Mouse (Mus musculus): ENCODE results near the gene Rnase10. TPM values are rescaled to one million over a fixed set of nuclear protein-coding genes. Genes with fewer than 3 reads are reported as not detected.
"Not testable (repeated sequence)": the region's sequence is repeated elsewhere in the genome, so short reads cannot be mapped to it uniquely, and the experiment has no call there.

Rnase10 gene
- not detected in 2 replicates for polyA plus RNA-seq (2015; fragmentation: Nextera tagmentation; extraction: Ambion mirVana)

GRCm38 (mm10) chr14:51007152-51007801 is at the start of gene Rnase10:
Gene Rnase10, plus strand, starts transcription at chr14:51007751.
- H3K36me3 ChIP-seq = no peaks in the 10 kb centered on the region
- no peaks in the 10 kb centered on the region for H3K9me3 ChIP-seq
- ATAC-seq (replicated peaks) = no peak
- H3K27me3 ChIP-seq = no peaks in the 10 kb centered on the region
- no peak within 1 kb of the TSS for H3K27ac ChIP-seq (replicated peaks)
- no peak within 1 kb of the TSS for H3K4me3 ChIP-seq
- no peaks in the 10 kb centered on the region for H3K4me1 ChIP-seq
- 87% methylated on average over 8 of the region's 8 CpGs for WGBS
- no peak within 1 kb of the TSS for H3K9ac ChIP-seq (replicated peaks)
- H3K4me2 ChIP-seq (replicated peaks) = no peak within 1 kb of the TSS

- not testable (repeated sequence) for ATAC-seq (replicated peaks)
- WGBS = 92% methylated on average over 5 of the region's 5 CpGs
These were observed 49.1 kb upstream of the Rnase10 start for GRCm38 (mm10) chr14:50958289-50958995.

GRCm38 (mm10) chr14:50968216-50968980 is 39.2 kb upstream of the Rnase10 start:
- Histone ChIP-seq H3K4me3 (no peak overlapping the region), H3K9me3 (no peaks in the 10 kb centered on the region), H3K4me2 (replicated peaks) (no peak overlapping the region), H3K27ac (replicated peaks) (no peak overlapping the region), H3K4me1 (peaks cover 10% of the 10 kb centered on the region), H3K27me3 (no peaks in the 10 kb centered on the region), H3K36me3 (no peaks in the 10 kb centered on the region), H3K9ac (replicated peaks) (no peak overlapping the region)
- ATAC-seq (replicated peaks) = no peak
- 78% methylated on average over 5 of the region's 5 CpGs for WGBS

More at GRCm38 (mm10) chr14:50958289-50958995, 49.1 kb upstream of the Rnase10 start:
- H3K27ac ChIP-seq (replicated peaks); H3K36me3 ChIP-seq; H3K27me3 ChIP-seq; H3K4me2 ChIP-seq (replicated peaks); H3K9ac ChIP-seq (replicated peaks); H3K9me3 ChIP-seq; H3K4me3 ChIP-seq; H3K4me1 ChIP-seq: not testable (repeated sequence)

- 0 out of 2 replicates have a peak, but pooled peaks have one; percentile 53 for ATAC-seq (replicated peaks)
- WGBS = 7% methylated on average over 1 of the region's 1 CpGs
- H3K4me3 ChIP-seq = no peak overlapping the region
- no peak overlapping the region for H3K4me2 ChIP-seq (replicated peaks)
- no peaks in the 10 kb centered on the region for H3K27me3 ChIP-seq
- H3K9me3 ChIP-seq = no peaks in the 10 kb centered on the region
- no peaks in the 10 kb centered on the region for H3K36me3 ChIP-seq
- H3K27ac ChIP-seq (replicated peaks) = 0 out of 2 replicates have a peak overlapping the region, but pooled peaks have one; percentile 40
- peaks cover 10% of the 10 kb centered on the region for H3K4me1 ChIP-seq
- H3K9ac ChIP-seq (replicated peaks) = no peak overlapping the region
These were observed 38.5 kb upstream of the Rnase10 start for GRCm38 (mm10) chr14:50969041-50969440.

- Histone ChIP-seq H3K27me3 (no peaks in the 10 kb centered on the region), H3K36me3 (no peaks in the 10 kb centered on the region), H3K27ac (replicated peaks) (peak overlapping the region; percentile 63; the same call in 1 of the 2 replicates), H3K9ac (replicated peaks) (0 out of 2 replicates have a peak overlapping the region, but pooled peaks have one; percentile 3), H3K4me3 (no peak overlapping the region), H3K4me1 (peaks cover 10% of the 10 kb centered on the region), H3K9me3 (no peaks in the 10 kb centered on the region), H3K4me2 (replicated peaks) (peak overlapping the region; percentile 23)
- ATAC-seq (replicated peaks) = peak; percentile 82
- 9% methylated on average over 12 of the region's 12 CpGs for WGBS
These were observed 37.7 kb upstream of the Rnase10 start for GRCm38 (mm10) chr14:50969558-50970544.

- Histone ChIP-seq H3K27me3 (no peaks in the 10 kb centered on the region), H3K36me3 (no peaks in the 10 kb centered on the region), H3K27ac (replicated peaks) (no peak overlapping the region), H3K9ac (replicated peaks) (no peak overlapping the region), H3K9me3 (no peaks in the 10 kb centered on the region), H3K4me1 (peaks cover 10% of the 10 kb centered on the region), H3K4me3 (no peak overlapping the region), H3K4me2 (replicated peaks) (no peak overlapping the region)
- no peak for ATAC-seq (replicated peaks)
- WGBS = 89% methylated on average over 1 of the region's 1 CpGs
These were observed 36.7 kb upstream of the Rnase10 start for GRCm38 (mm10) chr14:50970822-50971221.

- H3K27me3 ChIP-seq; H3K36me3 ChIP-seq; ATAC-seq (replicated peaks); H3K4me1 ChIP-seq; H3K9ac ChIP-seq (replicated peaks); H3K4me3 ChIP-seq; H3K4me2 ChIP-seq (replicated peaks); H3K9me3 ChIP-seq; H3K27ac ChIP-seq (replicated peaks): not testable (repeated sequence)
- 89% methylated on average over 5 of the region's 5 CpGs for WGBS
These were observed 34.5 kb upstream of the Rnase10 start for GRCm38 (mm10) chr14:50973054-50973453.

GRCm38 (mm10) chr14:50973700-50974099 is 33.9 kb upstream of the Rnase10 start:
- H3K9me3 ChIP-seq = no peaks in the 10 kb centered on the region
- H3K4me3 ChIP-seq = no peak overlapping the region
- no peak overlapping the region for H3K4me2 ChIP-seq (replicated peaks)
- no peak for ATAC-seq (replicated peaks)
- no peak overlapping the region for H3K27ac ChIP-seq (replicated peaks)
- no peaks in the 10 kb centered on the region for H3K27me3 ChIP-seq
- H3K9ac ChIP-seq (replicated peaks) = no peak overlapping the region
- H3K36me3 ChIP-seq = no peaks in the 10 kb centered on the region
- WGBS = 12% methylated on average over 4 of the region's 4 CpGs
- peaks cover 10% of the 10 kb centered on the region for H3K4me1 ChIP-seq

GRCm38 (mm10) chr14:50975001-50975400 is 32.5 kb upstream of the Rnase10 start:
- H3K36me3 ChIP-seq = no peaks in the 10 kb centered on the region
- H3K9ac ChIP-seq (replicated peaks) = no peak overlapping the region
- H3K4me1 ChIP-seq = peaks cover 3% of the 10 kb centered on the region
- H3K9me3 ChIP-seq = no peaks in the 10 kb centered on the region
- no peaks in the 10 kb centered on the region for H3K27me3 ChIP-seq
- no peak overlapping the region for H3K4me2 ChIP-seq (replicated peaks)
- no peak overlapping the region for H3K27ac ChIP-seq (replicated peaks)
- ATAC-seq (replicated peaks) = no peak
- no peak overlapping the region for H3K4me3 ChIP-seq
- WGBS = 44% methylated on average over 5 of the region's 5 CpGs

GRCm38 (mm10) chr14:50976674-50977073 is 30.9 kb upstream of the Rnase10 start:
- no peaks in the 10 kb centered on the region for H3K4me1 ChIP-seq
- H3K9me3 ChIP-seq = no peaks in the 10 kb centered on the region
- WGBS = 9% methylated on average over 9 of the region's 9 CpGs
- no peaks in the 10 kb centered on the region for H3K36me3 ChIP-seq
- H3K27me3 ChIP-seq = no peaks in the 10 kb centered on the region
- no peak overlapping the region for H3K9ac ChIP-seq (replicated peaks)
- no peak for ATAC-seq (replicated peaks)
- H3K4me3 ChIP-seq = no peak overlapping the region
- H3K4me2 ChIP-seq (replicated peaks) = no peak overlapping the region
- H3K27ac ChIP-seq (replicated peaks) = no peak overlapping the region

- not testable (repeated sequence) for H3K36me3 ChIP-seq; H3K4me2 ChIP-seq (replicated peaks); H3K9ac ChIP-seq (replicated peaks); H3K9me3 ChIP-seq; H3K27me3 ChIP-seq; ATAC-seq (replicated peaks); H3K4me3 ChIP-seq; H3K27ac ChIP-seq (replicated peaks); H3K4me1 ChIP-seq
- 92% methylated on average over 6 of the region's 6 CpGs for WGBS
These were observed 29.1 kb upstream of the Rnase10 start for GRCm38 (mm10) chr14:50978451-50978850.
